Mouse (Mus musculus) spleen, embryonic (tissue): ENCODE results near the gene Pex10.

ENCODE experiments used
- CTCF ChIA-PET: fragments of 350-600 bp; sonication (Branson Sonifier 250); formaldehyde crosslinking; loops from one replicate; lab custom pipeline; 2022; lab: Charles Lee

The Pex10 gene

DNA sequence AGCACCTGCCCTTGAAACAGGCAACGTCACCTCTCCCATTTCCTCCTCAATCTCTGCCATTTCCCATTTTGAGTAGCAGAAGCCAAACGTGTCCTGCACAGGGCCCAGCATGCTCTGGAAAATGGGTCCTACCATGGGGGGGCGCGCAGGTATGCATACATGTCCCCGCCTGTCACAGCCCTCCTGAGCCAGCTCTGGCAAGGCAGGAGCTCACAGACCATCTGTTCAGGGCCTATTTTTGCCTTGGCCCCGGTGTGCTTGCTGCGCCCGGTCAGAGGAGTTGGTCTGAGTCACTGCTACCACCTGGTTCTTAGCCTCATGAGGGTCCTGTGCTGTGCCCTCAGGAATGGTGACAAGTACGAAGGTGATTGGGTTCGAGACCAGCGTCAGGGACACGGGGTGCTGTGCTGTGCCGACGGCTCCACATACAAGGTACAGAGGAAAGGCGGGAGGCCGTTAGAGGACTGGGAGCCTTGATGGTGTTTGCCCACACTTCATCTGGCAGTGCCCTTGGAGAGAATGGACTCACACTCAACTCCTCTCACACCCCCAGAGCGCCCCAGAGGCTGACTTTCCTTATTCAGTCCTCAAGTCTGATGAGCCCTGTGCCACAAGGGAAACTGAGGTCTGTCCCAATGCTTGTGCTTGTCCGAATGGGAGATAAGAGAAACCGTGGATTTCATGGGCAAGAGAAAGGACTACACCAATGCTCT is 26.1 kb downstream of the Pex10 start:
- CTCF ChIA-PET: interaction anchor here (0.6 to 1.6 kb wide), 2 partner anchors 145 to 156 kb away, joined by 5 read pairs; no protein-coding TSS in a partner anchor

DNA sequence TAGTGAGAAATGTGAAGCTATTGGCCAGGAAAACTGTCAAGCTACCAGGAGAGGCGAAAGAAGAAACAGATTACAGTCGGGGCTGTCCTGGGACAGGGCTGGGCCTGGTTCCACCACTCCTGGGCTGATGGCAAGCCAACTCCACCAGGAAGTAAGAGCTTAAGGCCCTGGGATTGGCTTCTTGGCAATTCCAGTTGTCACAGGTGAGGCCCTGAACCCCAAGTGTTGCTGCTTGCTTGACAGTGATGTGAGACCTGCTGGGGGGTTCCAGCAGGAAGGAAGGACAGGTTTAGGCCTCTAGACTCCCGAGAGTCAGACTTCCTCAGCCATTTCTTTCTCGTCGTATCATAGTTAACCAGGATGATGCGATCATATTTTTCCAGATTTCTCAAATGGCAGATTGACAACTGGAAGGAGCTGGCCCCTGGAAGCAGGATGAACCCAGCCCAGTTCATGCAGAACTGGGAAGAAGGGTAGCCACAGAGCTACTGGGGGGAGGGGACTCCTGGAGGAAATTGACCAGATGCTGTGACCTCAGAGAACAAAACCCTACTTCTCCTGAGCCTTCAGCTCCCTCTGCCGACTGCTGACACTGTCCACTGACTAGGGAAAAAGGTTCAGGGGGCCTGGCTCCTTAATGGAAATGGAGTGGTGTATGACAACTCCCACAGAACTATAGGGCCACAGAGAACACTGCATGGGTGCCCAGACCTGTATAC is 26.8 kb downstream of the Pex10 start:
- CTCF ChIA-PET: interaction anchor here (1.2 to 1.6 kb wide), 2 partner anchors 155 to 214 kb away, joined by 5 read pairs; no protein-coding TSS in a partner anchor

DNA sequence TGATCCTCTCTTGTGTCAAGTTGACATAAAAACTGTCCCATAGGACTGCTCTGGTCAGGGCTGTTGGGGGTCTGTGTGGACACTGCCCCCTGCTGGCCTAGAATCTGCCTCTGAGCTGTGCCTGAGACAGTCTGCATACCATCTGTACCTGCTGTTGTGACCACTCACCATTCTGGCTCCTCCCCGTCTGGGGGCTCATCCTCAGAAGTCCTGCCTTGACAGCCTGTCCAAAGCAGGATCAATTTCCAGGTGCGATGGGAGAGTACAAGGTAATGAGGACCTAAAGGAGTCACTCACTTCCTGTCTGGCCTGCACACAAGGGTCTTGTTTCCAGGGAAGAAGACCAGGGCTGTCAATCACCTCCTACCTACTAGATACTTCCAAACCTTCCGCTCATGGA is 27.7 kb downstream of the Pex10 start:
- CTCF ChIA-PET: interaction anchor here (0.7 to 1.6 kb wide), 5 partner anchors 8 to 213 kb away, joined by 4 to 5 read pairs (median 5); partner anchors contain the start of gene Morn1

DNA sequence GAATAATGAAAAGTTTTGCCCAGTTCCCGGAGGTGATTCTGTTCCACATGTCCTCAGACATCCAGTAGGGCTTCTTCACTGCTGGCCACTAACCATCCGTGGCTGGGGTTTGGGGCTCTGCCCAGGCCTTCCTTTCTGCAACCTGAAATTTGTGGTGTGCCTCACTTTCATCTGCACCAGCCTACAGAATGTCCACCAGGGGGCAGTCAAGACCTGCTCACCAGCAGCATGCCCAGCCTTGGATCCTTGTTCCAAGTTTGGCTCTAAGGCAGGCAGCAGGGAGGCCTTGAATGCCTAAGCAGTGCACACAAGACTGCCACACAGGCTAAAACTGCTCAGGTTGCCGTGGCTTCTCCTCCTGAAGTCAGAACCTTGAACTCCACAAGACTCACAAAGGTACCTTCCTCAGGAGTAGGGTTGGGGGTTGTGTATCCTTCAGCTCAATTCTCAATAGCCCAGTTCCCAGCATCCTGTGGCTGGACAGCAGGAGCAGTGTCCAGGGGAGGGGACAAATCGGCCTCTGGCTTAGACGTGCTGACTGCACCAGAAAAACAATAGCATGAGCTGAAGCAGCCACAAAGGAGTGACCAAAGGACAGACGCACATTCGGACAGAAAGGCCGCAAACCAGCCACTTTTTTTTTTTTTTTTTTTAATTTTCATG is 28.6 kb downstream of the Pex10 start:
- CTCF ChIA-PET: interaction anchor here (0.6 to 2.5 kb wide), 5 partner anchors 9 to 218 kb away, joined by 4 to 12 read pairs (median 5); partner anchors contain the start of genes Faap20 and Morn1

DNA sequence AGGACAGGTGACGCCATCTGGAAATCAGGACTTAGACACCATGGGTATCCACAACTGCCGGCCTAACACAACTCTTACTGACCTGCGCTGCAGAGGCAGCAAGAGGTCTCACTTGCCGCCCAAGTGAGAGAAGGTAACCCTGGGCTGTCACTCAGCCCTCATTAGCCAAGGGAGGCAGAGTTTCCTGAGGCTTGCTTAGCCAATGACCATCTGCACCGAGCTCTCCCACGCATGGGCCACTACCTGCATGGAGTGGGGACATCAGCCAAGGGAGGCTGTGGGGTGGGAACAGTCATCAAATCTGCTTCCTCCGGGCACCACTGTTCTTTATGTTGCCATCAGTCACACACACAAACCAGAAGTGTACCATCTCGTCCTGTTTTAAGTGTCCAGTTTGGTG is 29.2 kb downstream of the Pex10 start:
- CTCF ChIA-PET: interaction anchor here (0.6 to 2.5 kb wide), 3 partner anchors 139 to 218 kb away, joined by 5 to 12 read pairs (median 5); partner anchors contain the start of gene Faap20

DNA sequence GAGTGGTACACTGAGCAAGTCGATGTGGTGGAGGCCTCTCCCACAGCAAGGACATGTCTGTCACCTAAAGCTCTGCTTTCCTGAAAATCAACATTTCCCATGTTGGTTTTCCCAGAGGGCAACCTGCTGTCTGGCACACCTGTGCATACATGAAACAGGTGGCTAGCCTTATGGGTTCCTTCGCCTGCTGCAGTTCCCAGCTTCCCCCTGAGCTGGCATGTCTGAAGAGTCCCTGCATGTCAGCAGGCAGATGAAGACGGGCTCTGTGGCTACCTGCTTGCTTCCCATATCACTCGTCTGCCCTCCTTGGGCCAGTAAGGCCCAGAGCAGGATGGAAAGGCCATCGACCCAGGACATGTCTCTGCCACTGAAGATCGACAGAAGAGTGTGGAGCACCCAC is 30.6 kb downstream of the Pex10 start:
- CTCF ChIA-PET: interaction anchor here (1.1 to 2.5 kb wide), 2 partner anchors 31 to 152 kb away, joined by 3 to 12 read pairs; partner anchors contain the start of gene Faap20

DNA sequence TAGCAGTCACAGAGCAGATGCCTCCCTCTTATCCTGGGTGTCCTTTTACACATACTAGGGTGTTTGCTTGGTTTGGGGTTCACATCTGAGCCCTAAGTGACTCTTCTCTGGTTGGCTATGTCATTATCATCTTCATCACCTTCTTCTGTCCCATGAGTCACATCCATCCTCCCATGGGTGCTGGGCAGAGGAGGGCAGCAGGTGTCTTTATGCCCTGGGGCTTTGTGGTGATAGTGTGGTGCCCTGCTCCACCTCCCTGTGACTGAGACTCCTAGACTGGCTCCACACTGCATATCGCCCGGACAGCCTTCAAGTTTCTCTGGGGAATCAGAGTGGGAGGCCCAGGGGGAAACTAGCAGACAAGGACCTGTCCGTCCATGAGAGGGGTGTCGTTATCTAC is 31.8 kb downstream of the Pex10 start:
- CTCF ChIA-PET: no interaction called here

DNA sequence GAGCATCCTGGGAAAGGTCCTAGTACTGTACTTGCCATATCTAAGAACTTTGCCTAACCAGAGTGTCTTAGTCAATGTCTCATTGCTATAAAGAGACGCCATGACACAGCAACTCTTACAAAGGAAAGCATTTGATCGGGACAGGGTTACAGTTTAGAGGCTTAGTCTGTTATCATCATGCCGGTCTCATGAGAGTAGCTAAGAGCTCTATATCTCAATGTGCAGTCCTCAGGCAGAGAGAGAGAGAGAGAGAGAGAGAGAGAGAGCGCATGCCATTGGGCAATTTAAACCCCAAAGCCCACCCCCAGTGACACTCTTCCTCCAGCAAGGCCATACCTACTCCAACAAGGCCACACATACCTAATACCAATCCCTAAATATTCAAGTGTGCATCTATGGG is 41.1 kb downstream of the Pex10 start:
- CTCF ChIA-PET: no interaction called here

DNA sequence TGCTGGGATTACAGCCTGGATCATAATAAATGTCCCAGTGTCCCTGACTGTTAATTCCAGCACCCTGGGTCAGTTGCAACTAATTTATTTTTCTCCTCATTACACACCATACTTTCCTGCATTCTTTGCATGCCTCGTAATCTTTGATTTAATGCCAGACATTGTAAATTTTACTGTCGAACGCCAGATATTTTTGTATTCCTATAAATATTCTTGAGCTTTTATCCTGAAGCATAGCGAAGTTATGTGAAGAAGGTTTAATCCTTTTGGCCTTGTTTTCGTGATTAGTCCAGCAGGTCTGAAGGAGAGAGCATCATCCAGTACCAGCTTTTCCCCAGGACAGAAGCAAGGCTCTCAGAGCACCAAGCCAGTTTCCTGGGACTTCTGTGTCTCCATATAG is 42.7 kb downstream of the Pex10 start:
- CTCF ChIA-PET: no interaction called here

DNA sequence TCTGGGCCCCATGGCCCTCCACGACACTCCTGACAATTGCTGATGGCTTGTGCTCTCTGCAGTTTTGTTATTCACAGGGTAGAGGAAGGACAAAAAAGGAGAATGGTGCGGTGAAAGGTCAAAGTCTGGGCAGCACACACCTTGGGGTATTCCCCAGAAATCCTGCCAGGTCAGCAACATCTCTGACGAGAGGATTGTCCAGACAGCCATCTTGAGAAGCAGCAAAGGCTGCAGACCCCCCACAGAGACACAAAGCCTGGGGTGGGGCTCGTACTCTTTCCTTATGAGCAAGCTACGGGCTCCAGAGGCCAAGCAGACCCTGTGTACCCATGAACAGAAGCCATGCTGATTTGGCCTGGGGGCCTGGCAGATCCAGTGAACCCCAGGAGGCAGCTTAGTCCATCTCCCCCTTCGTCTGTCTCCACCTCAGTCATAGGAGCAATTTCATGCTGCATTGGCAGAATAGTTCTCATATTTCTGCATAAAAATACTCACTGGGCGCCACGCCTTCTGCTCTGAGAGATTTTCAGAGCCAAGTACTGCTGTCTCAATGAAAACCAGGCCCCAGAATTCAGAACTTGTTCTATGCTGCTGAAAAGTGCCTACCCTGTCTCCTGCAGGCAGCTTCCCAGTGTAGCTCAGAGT is 47.1 kb downstream of the Pex10 start:
- CTCF ChIA-PET: no interaction called here

DNA sequence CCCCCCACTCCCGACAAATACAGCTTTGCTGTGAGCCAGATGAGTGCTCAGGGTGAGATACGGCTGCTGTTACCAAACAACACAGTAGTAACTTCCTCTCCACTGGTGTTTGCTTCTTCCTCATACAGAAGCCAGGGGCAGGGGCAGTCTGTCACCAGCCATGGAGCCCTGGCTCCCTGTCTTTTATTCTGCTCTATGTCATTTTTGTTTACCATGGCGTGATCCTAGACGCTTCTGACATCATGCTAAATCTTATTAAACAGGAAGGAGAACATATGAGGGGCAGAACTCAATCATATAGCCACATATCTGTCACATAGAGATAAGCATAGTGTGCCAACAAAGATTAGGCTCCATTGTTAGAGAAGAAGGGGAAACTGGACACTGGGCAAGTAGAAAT is 49.8 kb downstream of the Pex10 start:
- CTCF ChIA-PET: no interaction called here

DNA sequence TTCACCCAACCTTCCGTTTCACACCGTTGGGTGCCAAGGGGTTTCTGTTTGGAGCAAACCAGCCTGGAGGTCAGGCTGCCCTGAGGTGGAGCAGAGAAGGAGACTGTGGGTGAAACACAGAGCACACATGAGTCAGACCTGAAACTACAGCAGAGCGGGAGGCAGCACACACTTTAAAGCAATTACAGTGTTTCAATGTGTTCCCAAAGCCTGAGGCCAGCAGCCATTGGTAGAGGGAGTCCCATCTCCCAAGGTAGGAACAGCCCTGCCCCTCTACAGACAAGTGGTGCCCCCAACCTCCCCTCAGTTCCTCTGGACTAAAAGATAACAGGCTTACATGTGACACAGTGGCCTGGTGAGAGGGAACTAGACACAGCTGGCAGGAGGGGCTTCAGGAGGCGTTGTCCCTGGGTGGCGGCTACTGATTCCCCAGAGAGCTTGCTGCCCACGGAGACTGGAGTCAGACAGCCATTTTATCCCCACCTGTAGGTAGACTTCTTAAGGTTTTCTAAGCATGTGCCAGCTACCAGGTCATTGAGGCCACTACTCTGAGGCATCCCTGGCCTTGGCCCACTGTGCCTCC is 50.7 kb downstream of the Pex10 start:
- CTCF ChIA-PET: no interaction called here

DNA sequence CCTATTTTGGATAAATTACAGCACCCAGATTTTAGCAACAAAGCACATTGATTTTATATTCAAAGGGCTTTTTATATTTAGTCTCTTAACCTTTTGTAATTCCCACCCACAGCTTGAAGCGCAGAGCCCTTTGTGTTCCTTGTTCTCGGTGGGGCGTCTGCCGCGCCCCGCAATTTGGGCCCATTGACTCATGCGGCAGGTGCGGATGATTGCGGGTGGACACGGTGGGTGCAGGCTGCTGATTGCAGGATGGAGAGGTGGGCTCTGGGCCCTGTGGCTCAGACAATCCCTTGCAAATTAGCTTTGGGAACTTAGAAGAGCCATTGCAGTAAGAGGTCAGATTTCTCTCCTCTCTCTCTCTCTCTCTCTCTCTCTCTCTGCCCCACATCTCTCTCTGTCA is 51.5 kb downstream of the Pex10 start:
- CTCF ChIA-PET: interaction anchor here (0.6 kb wide), 1 partner anchor 61 kb away, joined by 10 read pairs; no protein-coding TSS in a partner anchor

DNA sequence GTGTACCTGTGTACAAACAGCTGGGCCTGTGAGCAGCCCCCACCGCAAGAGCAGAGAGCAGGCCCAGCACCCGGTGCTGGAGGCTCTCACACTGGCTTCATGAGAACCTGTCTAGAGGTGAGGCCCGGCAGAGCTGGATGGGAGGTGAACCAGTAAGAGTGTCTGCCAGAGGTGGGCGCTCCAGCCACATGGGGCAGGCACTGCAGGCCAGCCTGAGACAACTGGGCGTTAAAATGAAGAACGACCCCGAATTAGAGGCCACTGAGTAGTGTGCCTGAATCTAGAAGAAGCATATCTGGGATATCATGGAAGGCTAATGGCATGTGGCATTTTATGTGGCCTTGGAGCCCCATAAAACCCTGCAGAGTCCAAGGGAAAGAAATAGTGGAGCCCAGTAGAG is 53.2 kb downstream of the Pex10 start:
- CTCF ChIA-PET: no interaction called here

DNA sequence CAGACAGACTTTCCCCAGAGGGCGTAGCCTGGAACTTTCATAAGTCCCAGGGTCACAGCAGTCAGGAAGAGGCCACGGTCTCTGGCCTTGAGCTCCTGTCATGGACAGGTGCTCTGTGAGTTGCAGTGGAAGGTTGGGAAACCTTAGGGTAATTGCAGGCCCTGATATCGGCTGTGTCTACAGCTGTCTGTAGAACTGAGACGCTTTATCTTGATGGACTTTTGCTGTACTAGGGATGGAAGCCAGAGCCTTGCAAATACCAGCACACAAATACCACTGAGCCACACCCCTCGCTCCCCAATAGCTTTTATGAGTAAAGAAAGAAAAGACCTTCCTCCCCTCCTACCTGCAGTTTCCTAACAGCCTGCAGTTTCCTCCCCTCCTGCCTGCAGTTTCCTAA is 53.8 kb downstream of the Pex10 start:
- CTCF ChIA-PET: no interaction called here

DNA sequence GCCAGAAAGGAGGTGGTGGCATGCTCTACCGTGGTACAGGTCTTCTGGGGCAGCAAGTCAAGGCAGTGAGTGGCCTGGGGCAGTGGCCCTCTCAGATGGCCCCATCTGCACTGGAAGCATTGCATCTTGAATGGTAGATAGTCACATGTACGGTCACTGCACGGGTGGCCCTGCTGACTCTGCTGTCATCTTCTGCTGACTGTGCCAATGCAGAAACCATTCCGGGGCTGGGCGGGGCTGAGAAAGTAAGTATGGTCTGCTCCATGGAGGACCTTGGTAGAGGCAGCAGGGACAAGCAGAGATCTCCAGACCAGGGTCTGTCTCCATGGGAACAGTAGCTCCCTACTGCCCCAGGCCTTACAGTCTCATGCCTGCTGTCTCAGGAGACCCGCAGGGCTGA is 54.4 kb downstream of the Pex10 start:
- CTCF ChIA-PET: no interaction called here
